Mouse (Mus musculus) adipocyte (in vitro differentiated cells): Measurements from ENCODE around the gene N4bp2.

Experiments used
- DNase-seq: peaks from one replicate; pipeline ENCODE4 v3.0.0-alpha.2; 2016; ENCODE audit warnings: low spot score

N4bp2 gene

DNA sequence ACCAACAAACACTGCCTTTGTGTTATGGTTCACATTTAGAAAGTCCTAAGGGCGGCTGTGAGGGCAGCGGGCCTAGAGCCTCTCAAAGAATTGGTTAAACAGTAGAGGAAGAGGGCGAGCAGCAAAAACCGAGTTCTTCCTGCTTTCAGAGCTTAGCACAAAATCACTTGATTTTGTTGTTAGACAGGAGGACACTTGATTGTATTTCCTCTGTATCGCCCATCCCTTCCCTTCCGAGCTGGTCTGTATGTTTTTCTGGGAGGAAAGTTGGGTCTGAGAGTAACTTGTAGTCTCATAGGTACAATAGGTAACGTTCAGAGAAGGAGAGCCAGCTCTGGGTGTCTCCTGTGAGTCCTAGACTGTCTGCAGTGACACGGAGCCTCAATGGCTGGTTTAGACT lies 63.8 kb downstream of the N4bp2 start:
- no peak for DNase-seq

GRCm38 (mm10) chr5:65828261-65828660 lies 64.9 kb downstream of the N4bp2 start:
- DNase-seq, result no peak

DNA sequence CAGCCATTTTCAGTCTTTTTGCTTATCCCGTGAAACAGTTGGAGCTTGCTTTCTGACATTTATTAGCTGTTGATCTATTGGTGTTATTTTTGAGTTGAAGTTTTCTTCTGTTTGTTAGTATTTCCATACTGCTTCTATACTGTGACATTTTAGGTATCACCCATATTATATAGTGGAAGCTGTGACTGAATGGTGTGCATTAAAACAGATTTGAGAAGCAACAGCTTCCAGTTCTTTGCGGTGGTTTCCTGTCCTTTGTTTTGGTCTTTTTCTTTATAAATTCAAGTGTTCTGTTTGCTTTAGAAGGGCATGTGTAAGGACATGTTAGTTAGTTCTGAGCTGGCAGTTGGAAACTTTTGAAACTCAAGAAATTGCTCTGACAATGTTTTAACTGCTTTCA lies 65.7 kb downstream of the N4bp2 start:
- DNase-seq, result no peak

DNA sequence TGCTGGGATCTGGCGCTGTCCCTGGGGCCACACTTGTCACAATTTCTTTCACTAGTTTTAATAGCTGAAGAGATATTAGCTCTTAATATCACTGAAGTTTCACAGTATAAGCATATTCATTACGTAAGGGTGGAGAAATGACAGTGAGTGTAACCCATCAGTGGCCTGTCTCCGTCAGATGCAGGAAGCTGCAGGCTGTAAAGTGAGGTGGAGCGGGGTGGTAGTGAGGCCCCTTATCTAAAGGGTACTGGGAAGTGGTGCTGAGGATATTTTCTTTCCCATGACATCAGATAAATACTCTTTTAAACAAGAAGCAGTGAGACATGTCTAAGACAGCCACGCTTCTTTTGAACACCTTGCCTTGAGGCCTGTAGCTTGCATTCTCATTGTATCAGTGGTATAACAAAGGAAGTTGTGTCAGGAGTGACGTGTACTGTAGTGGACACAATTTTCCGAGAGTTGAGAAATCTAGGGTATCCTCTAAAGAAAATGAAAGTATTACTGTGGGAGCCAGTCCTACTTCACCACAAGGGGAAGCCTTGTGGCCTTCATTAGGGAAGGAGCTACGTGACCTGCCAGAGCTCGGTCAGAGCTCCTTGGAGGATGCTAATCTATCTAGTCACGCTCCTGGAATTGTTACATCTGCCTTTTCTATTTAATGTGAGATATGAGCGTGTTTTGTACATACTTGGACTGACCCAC lies 68.7 kb downstream of the N4bp2 start:
- no peak for DNase-seq

- DNase-seq, result no peak
These were observed 69.8 kb downstream of the N4bp2 start for GRCm38 (mm10) chr5:65833092-65833491.

DNA sequence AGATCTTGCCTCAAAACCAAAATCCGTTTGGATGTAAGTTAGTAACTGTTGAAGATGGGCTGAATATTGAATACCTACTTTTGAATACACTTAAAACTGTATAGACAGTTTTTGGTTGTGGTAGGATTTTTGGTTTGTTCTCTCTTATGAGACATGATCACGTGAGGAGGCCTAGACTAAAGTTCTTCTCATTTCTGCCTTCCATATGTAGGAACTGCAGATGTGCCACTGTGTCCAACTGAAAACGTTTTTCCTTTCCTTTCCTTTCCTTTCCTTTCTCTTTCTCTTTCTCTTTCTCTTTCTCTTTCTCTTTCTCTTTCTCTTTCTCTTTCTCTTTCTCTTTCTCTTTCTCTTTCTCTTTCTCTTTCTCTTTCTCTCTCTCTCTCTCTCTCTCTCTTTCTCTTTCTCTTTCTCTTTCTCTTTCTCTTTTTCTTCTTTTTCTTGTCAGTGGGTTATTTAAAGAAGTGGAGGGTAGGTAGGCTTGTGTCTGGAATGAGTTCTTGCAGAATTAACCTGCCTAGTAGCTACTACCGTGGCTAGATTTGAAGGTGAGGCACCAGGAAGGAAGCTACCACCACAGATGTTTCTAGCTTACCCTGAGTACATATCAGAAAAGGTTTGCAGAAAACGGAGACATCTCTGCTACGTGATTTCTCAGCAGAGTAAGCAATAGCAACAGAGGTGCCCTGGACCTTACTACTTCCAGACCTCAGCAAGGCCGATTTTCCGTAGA lies 70.6 kb downstream of the N4bp2 start:
- DNase-seq, result no peak

DNA sequence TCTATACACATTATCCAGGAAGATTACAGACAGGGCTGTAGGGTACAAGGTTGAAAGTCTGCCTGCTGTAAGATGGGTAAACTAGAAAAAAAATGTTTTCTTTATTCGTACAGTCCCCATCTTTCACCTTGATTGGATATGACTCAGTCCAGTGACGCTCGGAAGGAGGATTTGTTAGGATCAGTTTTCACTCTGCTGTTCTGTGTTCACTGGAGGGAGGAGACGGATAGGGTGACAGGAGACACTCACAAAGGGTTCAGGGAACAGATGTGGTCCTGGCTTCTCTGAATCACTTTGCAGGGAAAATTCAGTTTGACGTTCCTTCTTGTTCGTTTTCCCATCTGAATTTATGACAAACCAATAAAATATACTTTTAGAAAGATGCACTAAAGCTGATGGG lies 74.7 kb downstream of the N4bp2 start:
- DNase-seq, result no peak

DNA sequence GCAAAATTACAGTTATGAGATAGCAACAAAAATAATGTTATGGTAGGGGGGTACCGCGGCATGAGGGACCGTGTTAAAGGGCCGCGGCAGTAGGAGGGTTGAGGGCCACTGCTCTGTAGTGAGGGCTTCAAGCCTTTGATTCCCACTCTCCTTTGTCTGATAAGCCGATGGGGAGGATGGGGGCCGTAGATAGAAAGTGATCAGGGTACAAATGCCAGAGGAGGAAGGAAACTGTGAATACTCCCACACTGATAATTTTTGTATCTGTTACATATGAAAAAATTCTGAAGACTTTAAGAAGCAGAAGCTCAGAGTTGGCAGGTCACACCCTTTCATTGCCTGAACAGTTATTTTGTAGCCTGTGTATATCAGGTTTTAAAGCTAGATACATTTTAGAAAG lies 79.6 kb downstream of the N4bp2 start:
- DNase-seq, result no peak

DNA sequence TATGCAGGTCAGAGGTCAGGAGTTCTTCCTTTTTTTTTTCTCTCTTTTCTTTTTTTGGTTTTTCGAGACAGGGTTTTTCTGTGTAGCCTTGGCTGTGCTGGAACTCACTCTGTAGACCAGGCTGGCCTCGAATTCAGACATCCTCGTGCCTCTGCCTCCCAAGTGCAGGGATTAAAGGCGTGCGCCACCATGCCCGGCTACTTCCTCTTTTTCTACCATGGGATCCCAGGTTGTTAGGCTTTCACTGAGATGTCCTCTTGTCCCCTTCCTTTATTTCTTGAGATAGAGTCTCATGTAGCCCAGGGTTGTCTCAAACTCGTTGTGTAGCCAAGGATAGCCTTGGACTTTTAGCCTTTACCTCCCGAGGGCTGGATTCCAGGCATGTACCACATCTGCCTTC lies 83.2 kb downstream of the N4bp2 start:
- DNase-seq, result no peak

GRCm38 (mm10) chr5:65846958-65847357 lies 83.6 kb downstream of the N4bp2 start:
- DNase-seq, result no peak

- no peak for DNase-seq
These were observed 84.3 kb downstream of the N4bp2 start for GRCm38 (mm10) chr5:65847656-65848055.

DNA sequence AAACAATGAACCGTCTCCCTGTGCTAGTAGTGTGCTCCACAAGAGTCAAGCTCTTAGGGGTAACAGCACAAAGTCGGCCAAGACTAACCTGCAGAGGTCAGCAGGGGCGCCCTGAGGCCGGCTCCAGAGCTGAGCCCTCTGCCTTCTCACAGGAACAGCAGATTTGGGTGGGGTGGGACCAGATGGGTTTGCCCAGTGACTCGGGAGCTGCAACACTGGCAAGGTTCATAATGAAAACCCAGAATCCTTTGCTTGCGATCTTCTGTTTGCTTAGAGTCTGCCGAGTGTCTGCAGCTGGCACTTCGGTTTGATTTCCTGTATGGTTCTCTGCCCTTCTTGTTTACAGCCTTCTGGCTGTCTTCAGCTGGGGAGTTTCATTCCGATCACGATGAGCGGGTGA lies 87.4 kb downstream of the N4bp2 start:
- no peak for DNase-seq

- DNase-seq, result no peak
These were observed 91.5 kb downstream of the N4bp2 start for GRCm38 (mm10) chr5:65854786-65855191.

DNA sequence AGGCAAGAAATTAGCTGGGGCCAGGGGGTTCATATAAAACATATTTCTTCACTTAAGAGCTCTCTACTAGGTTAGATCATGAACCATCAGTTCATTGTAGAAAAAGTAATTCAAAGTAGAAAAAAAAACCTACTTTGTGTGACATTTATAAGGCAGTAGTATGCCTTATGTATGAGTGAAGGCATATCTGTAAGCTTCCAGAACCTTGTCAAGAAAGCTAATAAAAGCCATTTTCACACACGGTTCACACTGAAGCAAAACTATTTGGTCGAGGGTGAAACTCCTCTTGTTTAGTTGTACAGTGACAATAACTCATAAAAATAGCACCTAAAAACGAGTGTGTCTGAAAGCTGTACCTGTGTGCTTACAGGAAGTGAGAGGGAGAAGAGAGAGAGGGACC lies 92.2 kb downstream of the N4bp2 start:
- no peak for DNase-seq

- no peak for DNase-seq
These were observed 93.5 kb downstream of the N4bp2 start for GRCm38 (mm10) chr5:65856591-65857411.

- no peak for DNase-seq
These were observed 94.6 kb downstream of the N4bp2 start for GRCm38 (mm10) chr5:65857935-65858334.

GRCm38 (mm10) chr5:65858355-65858754 lies 95.0 kb downstream of the N4bp2 start:
- DNase-seq, result no peak

DNA sequence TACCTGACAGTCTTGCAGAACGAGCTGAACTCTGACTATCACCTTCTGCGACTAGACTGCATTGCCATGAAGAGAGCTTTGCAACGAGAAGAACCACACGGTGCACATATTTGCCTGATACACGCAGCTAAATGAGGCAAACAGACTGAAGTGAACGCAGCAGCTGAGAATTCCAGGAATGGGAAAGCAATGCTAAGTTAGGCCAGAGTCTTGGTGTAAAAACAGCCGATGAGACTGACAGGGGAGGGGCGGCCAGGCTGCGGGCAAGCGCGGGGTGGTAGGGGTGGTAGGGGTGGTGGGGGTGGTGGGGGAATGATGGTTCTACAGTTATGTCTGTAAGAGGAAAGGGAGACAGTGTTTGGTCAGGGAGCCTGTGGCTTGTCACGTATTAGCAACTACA lies 95.6 kb downstream of the N4bp2 start:
- DNase-seq, result no peak

- DNase-seq, result no peak
These were observed 96.1 kb downstream of the N4bp2 start for GRCm38 (mm10) chr5:65859396-65859795.

DNA sequence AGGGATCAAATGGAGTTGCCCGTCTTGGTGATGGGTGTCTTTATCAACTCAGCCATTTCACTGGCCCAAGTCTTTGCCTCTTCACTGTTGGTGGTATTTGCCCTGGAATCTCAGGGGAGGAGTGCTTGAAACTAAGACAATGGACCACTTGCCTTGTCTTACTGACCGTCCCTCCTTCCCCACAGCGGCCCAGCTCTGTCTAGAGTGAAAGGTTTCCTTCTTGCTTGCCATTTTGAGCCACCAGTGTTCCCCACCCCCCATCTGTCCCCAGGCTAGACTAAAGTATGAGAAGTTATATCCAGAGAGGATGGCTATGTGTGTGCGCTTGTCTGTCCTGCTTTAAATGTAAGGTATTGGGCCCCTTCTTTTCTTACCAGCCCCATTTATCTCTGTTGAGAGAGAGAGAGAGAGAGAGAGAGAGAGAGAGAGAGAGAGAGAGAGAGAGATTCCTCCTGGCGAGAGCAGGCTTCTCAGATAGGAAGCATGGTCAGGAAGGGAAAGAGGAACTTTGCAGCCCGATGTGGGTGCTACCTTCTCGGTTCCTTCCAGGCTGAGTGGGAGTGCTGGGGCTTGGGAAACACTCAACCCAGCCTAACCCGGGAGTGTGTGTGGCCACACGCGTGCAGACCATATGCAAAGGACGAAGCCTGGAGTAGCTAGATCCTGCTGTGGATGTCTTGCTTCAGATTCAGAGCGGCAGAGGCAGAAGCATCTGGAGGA lies 97.1 kb downstream of the N4bp2 start:
- no peak for DNase-seq

DNA sequence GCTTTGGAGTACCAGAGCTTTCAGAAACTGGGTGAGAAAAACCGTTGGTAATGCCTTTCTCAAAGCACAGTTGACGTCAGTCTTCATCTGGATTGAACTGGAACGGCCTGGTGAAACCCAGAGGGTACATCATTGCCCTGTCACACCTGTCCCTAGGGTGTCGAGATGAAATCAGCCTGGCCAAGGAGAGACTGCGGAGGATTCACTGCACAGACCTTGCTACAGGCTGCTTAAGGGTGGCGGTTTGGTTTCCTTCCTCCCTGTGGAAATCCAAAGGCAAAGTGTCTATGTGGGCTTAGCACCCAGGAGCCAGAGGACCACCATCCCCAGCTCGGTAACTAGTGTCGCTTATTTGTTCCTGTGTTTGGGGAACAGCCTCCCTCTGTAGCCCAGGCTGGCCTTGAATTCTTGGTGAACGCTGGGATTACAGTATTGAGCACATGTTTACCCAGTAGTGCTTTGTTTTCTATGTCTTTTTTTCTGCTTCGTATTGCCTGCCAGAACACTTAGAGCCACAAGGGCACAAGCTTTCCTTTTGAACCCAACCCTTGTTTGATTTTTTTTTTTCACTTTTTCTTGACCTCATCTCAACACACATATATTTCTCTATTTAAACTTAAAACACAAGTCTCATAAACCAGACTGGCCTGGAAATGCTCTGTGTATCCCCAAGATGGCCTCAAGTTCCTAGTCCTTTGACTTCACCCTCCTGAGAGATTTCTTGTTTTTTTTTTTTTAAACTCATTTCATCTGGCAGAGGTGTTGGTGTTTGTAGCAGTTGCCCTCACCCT lies 98.0 kb downstream of the N4bp2 start, which contains the start of gene Rhoh:
Rhoh (plus strand) TSS at position 60 of the 791 bp plus-strand sequence.
- DNase-seq, result no peak
